In the genomic region with DNA sequence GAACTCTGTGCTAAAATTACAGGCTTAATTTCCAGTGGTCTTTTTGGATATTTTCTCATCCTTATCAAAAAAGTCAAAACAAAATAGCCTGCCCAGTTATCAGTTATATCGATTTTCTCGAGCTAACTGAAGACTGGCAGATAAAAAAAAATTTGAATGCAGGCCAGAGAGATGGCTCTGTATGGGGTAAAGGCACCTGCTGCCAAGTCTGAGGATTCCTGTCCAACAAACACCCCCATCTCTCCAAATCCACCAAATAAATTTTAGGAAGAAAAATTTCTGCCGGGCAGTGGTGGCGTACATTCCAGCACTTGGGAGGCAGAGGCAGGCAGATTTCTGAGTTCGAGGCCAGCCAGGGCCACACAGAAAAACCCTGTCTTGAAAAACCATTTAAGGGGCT, we compare ENCODE assay signal across 23 mouse cellular contexts. TPM values are rescaled to one million over a fixed set of nuclear protein-coding genes. Genes with fewer than 3 reads are reported as not detected.
DNase-seq lines count a peak whose midpoint lies in the region; ATAC-seq lines count a peak whose summit lies in the region.
"Had no signal": no experiment of that assay in that cellular context is flagged by ENCODE, and none has a peak within 500 bp of the region (broad histone marks: within the 10 kb centered on the region; RNA-seq: fewer than 3 reads in every experiment).

No protein-coding gene starts in this region.

- 87% methylated on average over 5 of the region's 5 CpGs for WGBS in heart, embryonic 11.5 days (ENCODE audit: insufficient replicate concordance)
- 91% methylated on average over 5 of the region's 5 CpGs for WGBS in midbrain, embryonic 11.5 days
- 92% methylated on average over 5 of the region's 5 CpGs for WGBS in midbrain, embryonic 14.5 days
- WGBS in macrophage (ENCODE audit: missing documents), result 80% methylated on average over 5 of the region's 5 CpGs

- no peaks in the 10 kb centered on the region; the same call in 1 of the 2 replicates for H3K36me3 ChIP-seq in heart, embryonic 11.5 days (ENCODE audit: control insufficient read depth, insufficient read depth, low read length)
- H3K36me3 ChIP-seq in midbrain, embryonic 11.5 days (ENCODE audit: control insufficient read depth, insufficient read depth, low read length), result peaks cover 2% of the 10 kb centered on the region; the same call in 1 of the 2 replicates
- no peaks in the 10 kb centered on the region for H3K36me3 ChIP-seq in midbrain, embryonic 14.5 days (ENCODE audit: control insufficient read depth, insufficient read depth, low read length)
- no peaks in the 10 kb centered on the region for H3K36me3 ChIP-seq in macrophage (ENCODE audit: inconsistent target)
- H3K36me3 ChIP-seq: intestine, embryonic 15.5 days had no signal

- H3K4me3 ChIP-seq in heart, embryonic 11.5 days (ENCODE audit: low read depth, low read length), result no peak overlapping the region
- H3K4me3 ChIP-seq in midbrain, embryonic 11.5 days (ENCODE audit: low read depth, low read length), result no peak overlapping the region
- no peak overlapping the region for H3K4me3 ChIP-seq in midbrain, embryonic 14.5 days (replicated peaks; ENCODE audit: low read depth, low read length)
- H3K4me3 ChIP-seq in macrophage (ENCODE audit: inconsistent target), result no peak overlapping the region; the same call in 1 of the 2 replicates
- H3K4me3 ChIP-seq: embryonic facial prominence, embryonic 10.5 days; hindbrain, embryonic 10.5 days; intestine, embryonic 15.5 days; kidney, embryonic 15.5 days; left cerebral cortex, adult 2 months; lung, embryonic 15.5 days had no signal

- H3K4me1 ChIP-seq in heart, embryonic 11.5 days (ENCODE audit: control insufficient read depth, insufficient read depth, low read length), result peaks cover 46% of the 10 kb centered on the region
- H3K4me1 ChIP-seq in midbrain, embryonic 11.5 days (ENCODE audit: control insufficient read depth, insufficient read depth, low read length), result peaks cover 20% of the 10 kb centered on the region
- H3K4me1 ChIP-seq in midbrain, embryonic 14.5 days (ENCODE audit: control insufficient read depth, insufficient read depth, low read length), result peaks cover 47% of the 10 kb centered on the region

- H3K79me2 ChIP-seq in macrophage (ENCODE audit: inconsistent target), result peaks cover 83% of the 10 kb centered on the region

- no peak for ATAC-seq in heart, embryonic 11.5 days (replicated peaks; ENCODE audit: insufficient number of reproducible peaks, low FRiP score, low TSS enrichment)
- ATAC-seq in midbrain, embryonic 11.5 days (ENCODE audit: low FRiP score), result no peak
- ATAC-seq in midbrain, embryonic 14.5 days (ENCODE audit: low FRiP score, low TSS enrichment), result no peak
- ATAC-seq in erythroid progenitor cell, adult 5-6 weeks (replicated peaks; ENCODE audit: low FRiP score, poor library complexity, severe bottlenecking), result no peak
- ATAC-seq: intestine, embryonic 15.5 days had no signal

- no peak overlapping the region for H3K9ac ChIP-seq in heart, embryonic 11.5 days (ENCODE audit: low read depth, low read length)
- H3K9ac ChIP-seq in midbrain, embryonic 11.5 days (ENCODE audit: low read length), result no peak overlapping the region
- H3K9ac ChIP-seq in midbrain, embryonic 14.5 days (replicated peaks; ENCODE audit: low read length), result no peak overlapping the region
- H3K9ac ChIP-seq: intestine, embryonic 15.5 days; kidney, embryonic 15.5 days; lung, embryonic 15.5 days had no signal

- H3K4me2 ChIP-seq in heart, embryonic 11.5 days, result peak overlapping the region; percentile 27; the same call in 1 of the 2 replicates
- H3K4me2 ChIP-seq in midbrain, embryonic 11.5 days, result no peak overlapping the region
- H3K4me2 ChIP-seq in midbrain, embryonic 14.5 days (ENCODE audit: low read length), result no peak overlapping the region
- H3K4me2 ChIP-seq: intestine, embryonic 15.5 days; kidney, embryonic 15.5 days; lung, embryonic 15.5 days had no signal

- no peak for DNase-seq in heart, adult 18-20 months
- DNase-seq in midbrain, embryonic 11.5 days (ENCODE audit: low spot score, missing footprints), result peak; percentile 78
- DNase-seq in midbrain, embryonic 14.5 days, result no peak
- peak; percentile 57 for DNase-seq in brain, adult 2 months (ENCODE audit: low read depth, low spot score)
- DNase-seq in adrenal gland, adult 2 months, result no peak
- DNase-seq: adrenal gland, postnatal 10 days; cerebellum, postnatal 36 days; gastrocnemius, postnatal 10 days; right cerebral cortex, adult 18-20 months; thymus, postnatal 4 days had no signal

- H3K27ac ChIP-seq in heart, embryonic 11.5 days (ENCODE audit: low read depth, low read length), result no peak overlapping the region
- H3K27ac ChIP-seq in midbrain, embryonic 11.5 days (ENCODE audit: low read depth, low read length), result no peak overlapping the region
- H3K27ac ChIP-seq in midbrain, embryonic 14.5 days (replicated peaks; ENCODE audit: low read depth, low read length), result no peak overlapping the region
- H3K27ac ChIP-seq in macrophage, result peak overlapping the region; percentile 64
- H3K27ac ChIP-seq: embryonic facial prominence, embryonic 10.5 days; hindbrain, embryonic 10.5 days; intestine, embryonic 15.5 days; kidney, embryonic 15.5 days; left cerebral cortex, adult 2 months; lung, embryonic 15.5 days had no signal

- no peaks in the 10 kb centered on the region for H3K9me3 ChIP-seq in heart, embryonic 11.5 days (replicated peaks; ENCODE audit: control insufficient read depth, low read length)
- no peaks in the 10 kb centered on the region for H3K9me3 ChIP-seq in midbrain, embryonic 11.5 days (ENCODE audit: control insufficient read depth, low read length)
- no peaks in the 10 kb centered on the region for H3K9me3 ChIP-seq in midbrain, embryonic 14.5 days (ENCODE audit: control insufficient read depth, low read length)
- H3K9me3 ChIP-seq: embryonic facial prominence, embryonic 10.5 days; hindbrain, embryonic 10.5 days; intestine, embryonic 15.5 days; kidney, embryonic 15.5 days; lung, embryonic 15.5 days had no signal

- H3K27me3 ChIP-seq in heart, embryonic 11.5 days (ENCODE audit: control insufficient read depth, insufficient read depth, low read length), result no peaks in the 10 kb centered on the region
- H3K27me3 ChIP-seq in midbrain, embryonic 11.5 days (ENCODE audit: control insufficient read depth, insufficient read depth, low read length), result no peaks in the 10 kb centered on the region
- no peaks in the 10 kb centered on the region for H3K27me3 ChIP-seq in midbrain, embryonic 14.5 days (ENCODE audit: control insufficient read depth, insufficient read depth, low read length)
- H3K27me3 ChIP-seq: intestine, embryonic 15.5 days; kidney, embryonic 15.5 days; lung, embryonic 15.5 days had no signal

RNA-seq across cellular contexts. Expression of a gene that starts 3.7 kb away (rescaled TPM):
- 77.9 and 79.4 TPM in 2 replicates for polyA plus RNA-seq in heart, embryonic 11.5 days (2014; fragmentation: Nextera tagmentation; extraction: Ambion mirVana)
- 10 to 100 TPM; 31.4 to 34.7 TPM for total RNA-seq in heart, adult 18-20 months (2021)
- 113 and 130 TPM in 2 replicates for polyA plus RNA-seq in midbrain, embryonic 11.5 days (2014; fragmentation: Nextera tagmentation; extraction: Ambion mirVana)
- 122 and 144 TPM in 2 replicates for polyA plus RNA-seq in midbrain, embryonic 14.5 days (2014; fragmentation: Nextera tagmentation; extraction: Ambion mirVana)
- 100 to 1,000 TPM; 264 to 986 (median 514) TPM for total RNA-seq in macrophage (2018; cell fraction: chromatin; rRNA removed)
- total RNA-seq in macrophage (2018; cell fraction: cytosol; rRNA removed), result 10 to 100 TPM; 25.9 to 72.8 (median 42.3) TPM
- 100 to 1,000 TPM; 133 to 444 (median 250) TPM for total RNA-seq in macrophage (2018; cell fraction: nucleus; rRNA removed)
- polyA plus RNA-seq in macrophage (2018), result 57.8 to 99.2 TPM (median 95.9 TPM) in 3 replicates
- 10 to 100 TPM; 59.5 to 63.7 TPM for total RNA-seq in adrenal gland, adult 2 months (2021)
- polyA plus RNA-seq in adrenal gland, adult 2 months (2012; rRNA removed), result 2.3 and 2.6 TPM in 2 replicates
- total RNA-seq in erythroid progenitor cell, adult 5-6 weeks (2015; ENCODE audit: low replicate concordance), result 261 and 280 TPM in 2 replicates
- total RNA-seq in erythroid progenitor cell, adult 5-6 weeks (2017; ENCODE audit: low replicate concordance), result 596 and 607 TPM in 2 replicates

RNA-seq across cellular contexts. Expression of a gene that starts 9.7 kb away (rescaled TPM):
- polyA plus RNA-seq in heart, embryonic 11.5 days (2014; fragmentation: Nextera tagmentation; extraction: Ambion mirVana), result 34.3 and 34.9 TPM in 2 replicates
- total RNA-seq in heart, adult 18-20 months (2021), result 100 to 1,000 TPM; 274 to 280 TPM
- polyA plus RNA-seq in midbrain, embryonic 11.5 days (2014; fragmentation: Nextera tagmentation; extraction: Ambion mirVana), result 21.5 and 27.4 TPM in 2 replicates
- polyA plus RNA-seq in midbrain, embryonic 14.5 days (2014; fragmentation: Nextera tagmentation; extraction: Ambion mirVana), result 11.9 and 13.1 TPM in 2 replicates
- 10 to 100 TPM; 18.9 to 81.5 (median 44.1) TPM for total RNA-seq in macrophage (2018; cell fraction: chromatin; rRNA removed)
- 10 to 100 TPM; 47.9 to 86.4 (median 61.7) TPM for total RNA-seq in macrophage (2018; cell fraction: cytosol; rRNA removed)
- 10 to 100 TPM; 26.7 to 81.7 (median 44.8) TPM for total RNA-seq in macrophage (2018; cell fraction: nucleus; rRNA removed)
- 51.9 to 117 TPM (median 63.5 TPM) in 3 replicates for polyA plus RNA-seq in macrophage (2018)
- total RNA-seq in adrenal gland, adult 2 months (2021), result 100 to 1,000 TPM; 163 to 189 TPM
- 175 and 195 TPM in 2 replicates for polyA plus RNA-seq in adrenal gland, adult 2 months (2012; rRNA removed)
- total RNA-seq in erythroid progenitor cell, adult 5-6 weeks (2015; ENCODE audit: low replicate concordance), result 12.2 and 39.6 TPM in 2 replicates
- 22.2 and 28.6 TPM in 2 replicates for total RNA-seq in erythroid progenitor cell, adult 5-6 weeks (2017; ENCODE audit: low replicate concordance)

RNA-seq across cellular contexts. Expression of a gene that starts 36.4 kb away (rescaled TPM):
- not detected in 2 replicates for polyA plus RNA-seq in heart, embryonic 11.5 days (2014; fragmentation: Nextera tagmentation; extraction: Ambion mirVana)
- under 1 TPM in 1 of 2 experiments, not detected in 1; 0.77 TPM for total RNA-seq in heart, adult 18-20 months (2021)
- 0.34 and 0.43 TPM in 2 replicates for polyA plus RNA-seq in midbrain, embryonic 11.5 days (2014; fragmentation: Nextera tagmentation; extraction: Ambion mirVana)
- polyA plus RNA-seq in midbrain, embryonic 14.5 days (2014; fragmentation: Nextera tagmentation; extraction: Ambion mirVana), result 0.50 and 0.57 TPM in 2 replicates
- not detected for total RNA-seq in macrophage (2018; cell fraction: chromatin; rRNA removed)
- total RNA-seq in macrophage (2018; cell fraction: cytosol; rRNA removed), result not detected
- total RNA-seq in macrophage (2018; cell fraction: nucleus; rRNA removed), result not detected
- polyA plus RNA-seq in macrophage (2018), result not detected in 3 replicates
- not detected for total RNA-seq in adrenal gland, adult 2 months (2021)
- polyA plus RNA-seq in adrenal gland, adult 2 months (2012; rRNA removed), result not detected in 2 replicates
- not detected in 2 replicates for total RNA-seq in erythroid progenitor cell, adult 5-6 weeks (2015; ENCODE audit: low replicate concordance)
- not detected in 2 replicates for total RNA-seq in erythroid progenitor cell, adult 5-6 weeks (2017; ENCODE audit: low replicate concordance)
- total RNA-seq: adrenal gland, postnatal 10 days; gastrocnemius, postnatal 10 days; left cerebral cortex, adult 2 months; megakaryocyte progenitor cell, adult 5-6 weeks; midbrain, postnatal 0 days had no signal
- polyA plus RNA-seq: frontal cortex, adult 2 months; hindbrain, embryonic 10.5 days; kidney, embryonic 15.5 days; lung, embryonic 15.5 days; midbrain, postnatal 0 days; neural tube, embryonic 11.5 days had no signal

Comparison
In these comparisons a context has a peak if more than half of its experiments do, and no peak if none do; other contexts are left out.
1. DNase-seq: peak in midbrain, embryonic 11.5 days (single experiment) and brain, adult 2 months (single experiment); none in heart, adult 18-20 months (0 of 2), midbrain, embryonic 14.5 days (single experiment) and adrenal gland, adult 2 months (single experiment).
2. RNA of a gene that starts 3.7 kb away (polyA plus RNA-seq): 122 to 144 TPM in midbrain, embryonic 14.5 days, 113 to 130 TPM in midbrain, embryonic 11.5 days, 57.8 to 99.2 TPM in macrophage and 77.9 to 79.4 TPM in heart, embryonic 11.5 days; 2.3 to 2.6 TPM in adrenal gland, adult 2 months; every median in the first group is over 10 times any median in the second.